Mouse (Mus musculus) heart, embryonic 13.5 days (tissue): ENCODE measurements around the gene Jag2. TPM values are rescaled to one million over a fixed set of nuclear protein-coding genes. Genes with fewer than 3 reads are reported as not detected.

Source experiments
- ATAC-seq: fragments of 200-750 bp; cut with Nextera tagmentation; 2 replicates; pipeline ENCODE4 v1.8.0; 2017; ENCODE audit warnings: moderate TSS enrichment; ENCODE audit not compliant: insufficient number of reproducible peaks, low FRiP score, low TSS enrichment; ENCODE audit errors: extremely low read depth
- H3K27ac ChIP-seq: fragments of 300-500 bp; sonication (generic); replicated peaks from 2 replicates; pipeline ENCODE4 v1.5.1; 2015; ENCODE audit warnings: moderate library complexity, mild to moderate bottlenecking, inconsistent platforms
- H3K27me3 ChIP-seq: fragments of 300-500 bp; sonication (generic); replicated peaks from 2 replicates; pipeline ENCODE4 v1.6.1; 2015; ENCODE audit warnings: mild to moderate bottlenecking, inconsistent platforms
- H3K36me3 ChIP-seq: fragments of 300-500 bp; sonication (generic); 2 replicates; pipeline ENCODE4 v1.6.1; 2015; ENCODE audit warnings: mild to moderate bottlenecking, inconsistent platforms
- H3K4me1 ChIP-seq: fragments of 300-500 bp; sonication (generic); 2 replicates; pipeline ENCODE4 v1.6.1; 2015; ENCODE audit warnings: inconsistent platforms
- H3K4me2 ChIP-seq: fragments of 300-500 bp; sonication (generic); 2 replicates; pipeline ENCODE4 v1.6.1; 2015; ENCODE audit warnings: inconsistent platforms, mild to moderate bottlenecking, moderate library complexity
- H3K4me3 ChIP-seq: fragments of 300-500 bp; sonication (generic); 2 replicates; pipeline ENCODE4 v1.5.1; 2015; ENCODE audit warnings: moderate library complexity, mild to moderate bottlenecking, inconsistent platforms
- H3K9ac ChIP-seq: fragments of 300-500 bp; sonication (generic); 2 replicates; pipeline ENCODE4 v1.6.1; 2015; ENCODE audit warnings: inconsistent platforms, mild to moderate bottlenecking, moderate library complexity
- H3K9me3 ChIP-seq: fragments of 300-500 bp; sonication (generic); 2 replicates; pipeline ENCODE4 v1.6.1; 2016; ENCODE audit warnings: inconsistent platforms
- WGBS: fragments of 180-500 bp; shearing (Covaris S2); methylation state at CpG from one replicate; pipeline ENCODE4 v1.1.7; 2015; ENCODE audit warnings: mixed read lengths; 5-methylcytosine and 5-hydroxymethylcytosine counted together
- polyA plus RNA-seq: library from polyadenylated mRNA; unstranded; fragments of >200 nt; fragmentation: Nextera tagmentation; extraction: Ambion mirVana; gene quantifications from 2 replicates; pipeline ENCODE4 v1.2.1, GENCODE M21; 2015

Gene Jag2
- 2.5 and 2.7 TPM in 2 replicates for polyA plus RNA-seq

GRCm38 (mm10) chr12:112929562-112930352 lies at the start of gene Jag2:
Jag2 (minus strand) TSS chr12:112929776.
- peak; percentile 17; the same call in 1 of the 2 replicates for ATAC-seq
- under 1% methylated on average over 66 of the region's 85 CpGs for WGBS
- no peaks in the 10 kb centered on the region for H3K9me3 ChIP-seq
- peak within 1 kb of the TSS; percentile 82 for H3K9ac ChIP-seq
- peaks cover 81% of the 10 kb centered on the region for H3K27me3 ChIP-seq
- H3K4me2 ChIP-seq, result peak within 1 kb of the TSS; percentile 96
- no peaks in the 10 kb centered on the region for H3K36me3 ChIP-seq
- H3K4me1 ChIP-seq, result peaks cover 38% of the 10 kb centered on the region
- peak within 1 kb of the TSS; percentile 39; the same call in 1 of the 2 replicates for H3K27ac ChIP-seq
- H3K4me3 ChIP-seq, result peak within 1 kb of the TSS; percentile 65

DNA sequence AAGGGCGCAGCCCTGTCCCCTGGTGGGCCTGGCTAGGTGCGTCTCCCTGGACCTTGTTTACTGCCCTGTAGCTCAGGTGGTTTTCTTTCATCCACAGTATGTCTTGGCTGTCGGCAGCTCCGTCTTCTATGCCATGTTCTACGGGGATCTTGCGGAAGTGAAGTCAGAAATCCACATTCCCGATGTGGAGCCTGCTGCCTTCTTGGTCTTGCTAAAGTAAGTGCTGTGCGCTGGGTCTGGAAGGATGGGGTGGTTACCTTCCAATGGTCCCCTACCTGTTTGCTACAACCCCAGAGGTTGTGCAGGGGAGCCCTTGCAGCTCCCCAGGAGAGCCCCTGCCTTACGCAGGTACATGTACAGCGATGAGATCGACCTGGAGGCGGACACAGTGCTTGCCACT lies 47.6 kb upstream of the Jag2 start:
- H3K9me3 ChIP-seq, result no peaks in the 10 kb centered on the region
- no peak for ATAC-seq
- no peaks in the 10 kb centered on the region for H3K27me3 ChIP-seq
- H3K27ac ChIP-seq, result peak overlapping the region; percentile 93
- peak overlapping the region; percentile 84 for H3K4me2 ChIP-seq
- WGBS, result 41% methylated on average over 12 of the region's 12 CpGs
- H3K36me3 ChIP-seq, result peaks cover 76% of the 10 kb centered on the region
- H3K9ac ChIP-seq, result peak overlapping the region; percentile 92
- peaks cover 34% of the 10 kb centered on the region for H3K4me1 ChIP-seq
- peak overlapping the region; percentile 77 for H3K4me3 ChIP-seq

DNA sequence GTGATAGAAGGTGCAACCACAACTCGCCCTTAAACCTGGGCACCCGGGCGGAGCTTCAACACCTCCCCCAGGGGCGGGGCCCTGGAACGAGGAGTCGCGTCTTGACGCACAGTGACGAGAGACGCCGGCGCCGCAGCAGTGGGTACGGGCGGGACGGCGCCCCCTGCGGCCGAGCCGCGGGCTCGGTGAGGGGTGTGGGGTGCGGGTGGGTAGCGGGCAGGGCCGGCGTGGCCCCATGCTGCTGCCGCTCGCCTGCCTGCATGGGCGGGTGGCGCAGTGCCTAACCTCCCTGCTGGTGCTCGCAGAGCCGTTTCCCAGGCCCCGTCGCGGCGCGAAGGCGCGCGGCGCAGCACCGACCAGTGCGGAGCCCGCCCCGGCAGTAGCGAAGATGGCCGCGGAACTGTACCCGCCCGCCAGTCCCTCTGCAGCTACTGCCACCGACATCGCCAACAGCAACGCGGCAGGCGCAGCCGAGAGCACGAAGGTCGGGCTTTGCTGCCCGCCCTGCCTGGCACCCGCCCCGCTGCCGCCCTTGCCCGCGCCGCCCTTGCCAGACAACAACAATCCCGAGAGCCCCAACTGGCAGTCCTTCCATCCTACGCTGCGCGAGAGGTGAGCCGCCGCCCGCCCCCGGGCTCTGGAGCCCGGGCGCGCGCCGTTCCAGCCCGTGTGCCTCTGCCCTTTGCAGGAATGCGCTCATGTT lies 46.9 kb upstream of the Jag2 start, which contains the start of gene Btbd6:
TSS of gene Btbd6 (plus strand) at position 112 of the 703 bp plus-strand sequence.
- peak; percentile 85 for ATAC-seq
- H3K4me3 ChIP-seq, result peak within 1 kb of the TSS; percentile 77
- H3K27me3 ChIP-seq, result no peaks in the 10 kb centered on the region
- no peaks in the 10 kb centered on the region for H3K9me3 ChIP-seq
- peak within 1 kb of the TSS; percentile 93 for H3K27ac ChIP-seq
- peaks cover 28% of the 10 kb centered on the region for H3K4me1 ChIP-seq
- under 1% methylated on average over 73 of the region's 80 CpGs for WGBS
- H3K36me3 ChIP-seq, result peaks cover 77% of the 10 kb centered on the region
- H3K4me2 ChIP-seq, result peak within 1 kb of the TSS; percentile 84
- H3K9ac ChIP-seq, result peak within 1 kb of the TSS; percentile 92

- no peak for ATAC-seq
- Histone ChIP-seq H3K4me3 (no peak overlapping the region), H3K36me3 (peaks cover 77% of the 10 kb centered on the region), H3K27ac (no peak overlapping the region), H3K4me1 (peaks cover 24% of the 10 kb centered on the region), H3K27me3 (no peaks in the 10 kb centered on the region), H3K9me3 (no peaks in the 10 kb centered on the region), H3K9ac (no peak overlapping the region), H3K4me2 (no peak overlapping the region)
- 89% methylated on average over 9 of the region's 9 CpGs for WGBS
Observed at GRCm38 (mm10) chr12:112974736-112975135, 45.2 kb upstream of the Jag2 start.

GRCm38 (mm10) chr12:112969616-112970015 lies 40.0 kb upstream of the Jag2 start:
- H3K9me3 ChIP-seq, result no peaks in the 10 kb centered on the region
- no peak overlapping the region; the same call in 1 of the 2 replicates for H3K9ac ChIP-seq
- H3K4me2 ChIP-seq, result no peak overlapping the region
- H3K27me3 ChIP-seq, result no peaks in the 10 kb centered on the region
- H3K36me3 ChIP-seq, result peaks cover 99% of the 10 kb centered on the region
- 69% methylated on average over 6 of the region's 6 CpGs for WGBS
- no peak overlapping the region for H3K27ac ChIP-seq
- no peak for ATAC-seq
- no peak overlapping the region for H3K4me3 ChIP-seq
- H3K4me1 ChIP-seq, result no peaks in the 10 kb centered on the region

GRCm38 (mm10) chr12:112968943-112969342 lies 39.4 kb upstream of the Jag2 start:
- H3K27ac ChIP-seq, result no peak overlapping the region
- WGBS, result 68% methylated on average over 8 of the region's 8 CpGs
- H3K4me2 ChIP-seq, result no peak overlapping the region
- H3K27me3 ChIP-seq, result no peaks in the 10 kb centered on the region
- H3K9ac ChIP-seq, result no peak overlapping the region
- no peaks in the 10 kb centered on the region for H3K4me1 ChIP-seq
- H3K36me3 ChIP-seq, result peaks cover 99% of the 10 kb centered on the region
- H3K4me3 ChIP-seq, result no peak overlapping the region
- ATAC-seq, result no peak
- H3K9me3 ChIP-seq, result no peaks in the 10 kb centered on the region

- no peaks in the 10 kb centered on the region for H3K9me3 ChIP-seq
- peaks cover 19% of the 10 kb centered on the region for H3K4me1 ChIP-seq
- peaks cover 99% of the 10 kb centered on the region for H3K36me3 ChIP-seq
- H3K9ac ChIP-seq, result no peak overlapping the region
- no peaks in the 10 kb centered on the region for H3K27me3 ChIP-seq
- 88% methylated on average over 13 of the region's 13 CpGs for WGBS
- no peak overlapping the region for H3K27ac ChIP-seq
- ATAC-seq, result no peak
- H3K4me3 ChIP-seq, result no peak overlapping the region
- no peak overlapping the region for H3K4me2 ChIP-seq
Observed at GRCm38 (mm10) chr12:112965783-112966182, 36.2 kb upstream of the Jag2 start.

DNA sequence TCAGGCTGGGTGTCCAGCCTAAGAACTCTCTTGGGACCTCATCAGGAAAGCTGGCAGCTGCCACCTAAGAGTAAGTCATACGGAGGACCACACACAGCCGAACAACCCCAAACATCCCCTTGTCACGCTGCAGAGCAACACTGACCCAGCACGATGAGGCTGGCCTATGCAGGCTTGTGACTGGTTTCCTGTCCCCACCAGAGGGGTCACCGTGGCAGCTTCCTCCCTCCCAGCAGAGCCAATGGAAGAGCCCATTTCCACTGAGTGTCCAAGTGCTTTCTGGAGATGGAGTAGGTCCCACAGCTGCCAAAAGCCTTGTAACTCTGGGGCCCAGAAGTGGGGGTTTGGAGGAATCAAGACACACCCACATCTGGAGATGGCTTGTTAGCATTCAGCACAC lies 32.3 kb upstream of the Jag2 start:
- Histone ChIP-seq H3K4me2 (no peak overlapping the region), H3K36me3 (peaks cover 85% of the 10 kb centered on the region), H3K27me3 (no peaks in the 10 kb centered on the region), H3K27ac (peak overlapping the region; percentile 92), H3K4me1 (peaks cover 40% of the 10 kb centered on the region), H3K9ac (peak overlapping the region; percentile 67), H3K9me3 (no peaks in the 10 kb centered on the region), H3K4me3 (no peak overlapping the region)
- 78% methylated on average over 5 of the region's 5 CpGs for WGBS
- no peak for ATAC-seq

GRCm38 (mm10) chr12:112961428-112961827 lies 31.9 kb upstream of the Jag2 start:
- Histone ChIP-seq H3K9me3 (no peaks in the 10 kb centered on the region), H3K4me1 (peaks cover 40% of the 10 kb centered on the region), H3K9ac (peak overlapping the region; percentile 67), H3K36me3 (peaks cover 81% of the 10 kb centered on the region), H3K4me3 (no peak overlapping the region), H3K4me2 (no peak overlapping the region), H3K27me3 (no peaks in the 10 kb centered on the region), H3K27ac (peak overlapping the region; percentile 92)
- ATAC-seq, result no peak
- WGBS, result 50% methylated on average over 7 of the region's 7 CpGs

DNA sequence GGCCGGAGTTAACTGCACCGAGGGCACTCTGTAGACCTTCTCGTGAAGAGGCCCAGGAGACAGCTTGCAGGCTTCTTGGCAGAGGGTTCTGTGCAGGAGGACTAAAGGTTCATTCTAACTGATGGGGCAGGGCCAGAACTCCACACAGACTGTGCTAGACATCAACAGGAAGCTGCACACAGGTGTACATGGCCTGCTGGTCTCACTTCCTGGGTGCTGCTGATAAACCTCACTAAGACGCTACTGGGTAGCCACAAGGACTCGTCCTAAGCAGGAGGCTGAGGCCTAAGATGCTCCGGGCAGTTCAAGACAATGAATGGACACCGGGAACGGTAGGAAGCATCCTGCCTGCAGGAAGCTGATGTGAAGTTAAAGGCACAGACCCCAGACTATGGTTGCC lies 29.8 kb upstream of the Jag2 start:
- Histone ChIP-seq H3K27ac (0 out of 2 replicates have a peak overlapping the region, but pooled peaks have one; percentile 9), H3K4me1 (peaks cover 40% of the 10 kb centered on the region), H3K9ac (0 out of 2 replicates have a peak overlapping the region, but pooled peaks have one; percentile 41), H3K36me3 (peaks cover 61% of the 10 kb centered on the region), H3K4me3 (no peak overlapping the region), H3K9me3 (no peaks in the 10 kb centered on the region), H3K4me2 (no peak overlapping the region), H3K27me3 (no peaks in the 10 kb centered on the region)
- no peak for ATAC-seq
- WGBS, result 66% methylated on average over 8 of the region's 8 CpGs

DNA sequence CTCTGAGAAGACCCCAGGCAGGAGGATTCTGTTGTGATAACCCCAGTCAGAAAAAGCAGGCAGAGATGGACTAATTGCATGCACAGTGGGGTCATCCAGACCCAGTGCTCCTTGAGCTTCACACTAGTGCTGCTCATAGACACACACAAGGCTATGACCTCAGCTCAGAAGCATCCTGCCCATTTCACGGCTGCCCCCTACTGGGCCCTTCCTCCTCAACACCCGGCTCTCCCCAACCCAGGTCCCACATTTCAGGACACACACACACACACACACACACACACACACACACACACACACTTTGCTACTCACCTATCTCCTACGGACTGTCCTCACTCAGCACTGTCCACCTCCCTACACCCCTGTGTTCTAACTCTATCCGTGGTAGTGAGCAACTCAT lies 28.7 kb upstream of the Jag2 start:
- no peak overlapping the region for H3K4me2 ChIP-seq
- peaks cover 45% of the 10 kb centered on the region for H3K4me1 ChIP-seq
- H3K4me3 ChIP-seq, result no peak overlapping the region
- 17% methylated on average over 3 of the region's 4 CpGs for WGBS
- peaks cover 50% of the 10 kb centered on the region for H3K36me3 ChIP-seq
- no peak for ATAC-seq
- peak overlapping the region; percentile 47 for H3K9ac ChIP-seq
- H3K27me3 ChIP-seq, result no peaks in the 10 kb centered on the region
- H3K27ac ChIP-seq, result peak overlapping the region; percentile 70
- H3K9me3 ChIP-seq, result no peaks in the 10 kb centered on the region
